Mouse (Mus musculus) forebrain, postnatal 0 days (tissue): ENCODE results near the gene Kcnip1. TPM values are rescaled to one million over a fixed set of nuclear protein-coding genes. Genes with fewer than 3 reads are reported as not detected.

ENCODE experiments used
- ATAC-seq: fragments of 200-750 bp; cut with Nextera tagmentation; 2 replicates; pipeline ENCODE4 v1.8.0; 2017; ENCODE audit warnings: mild to moderate bottlenecking, moderate library complexity
- DNase-seq: peaks from one replicate; pipeline ENCODE4 v3.0.0-alpha.2; 2015
- H3K27ac ChIP-seq: fragments of 300-500 bp; sonication (generic); 2 replicates; pipeline ENCODE4 v1.5.1; 2014; ENCODE audit warnings: low read depth, mild to moderate bottlenecking, antibody characterized with exemption, low read length, moderate library complexity, mixed read lengths
- H3K27me3 ChIP-seq: fragments of 300-500 bp; sonication (generic); 2 replicates; pipeline ENCODE4 v1.6.1; 2014; ENCODE audit warnings: mild to moderate bottlenecking, low read length, mixed read lengths; ENCODE audit not compliant: insufficient read depth
- H3K36me3 ChIP-seq: fragments of 300-500 bp; sonication (generic); 2 replicates; pipeline ENCODE4 v1.6.1; 2014; ENCODE audit warnings: mild to moderate bottlenecking, moderate library complexity; ENCODE audit not compliant: insufficient read depth
- H3K4me1 ChIP-seq: fragments of 300-500 bp; sonication (generic); 2 replicates; pipeline ENCODE4 v1.6.1; 2014; ENCODE audit warnings: antibody characterized with exemption; ENCODE audit not compliant: insufficient read depth
- H3K4me2 ChIP-seq: fragments of 300-500 bp; sonication (generic); 2 replicates; pipeline ENCODE4 v1.6.1; 2014; ENCODE audit warnings: low read depth, mild to moderate bottlenecking, moderate library complexity
- H3K4me3 ChIP-seq: fragments of 300-500 bp; sonication (generic); 2 replicates; pipeline ENCODE4 v1.5.1; 2014; ENCODE audit warnings: low read depth, low read length, mixed read lengths
- H3K9ac ChIP-seq: fragments of 300-500 bp; sonication (generic); 2 replicates; pipeline ENCODE4 v1.6.1; 2014; ENCODE audit warnings: mild to moderate bottlenecking
- H3K9me3 ChIP-seq: fragments of 300-500 bp; sonication (generic); 2 replicates; pipeline ENCODE4 v1.6.1; 2016; ENCODE audit warnings: low read length
- CTCF ChIP-seq: sonication (generic); IDR thresholded peaks from 2 replicates; pipeline ENCODE4 v1.5.1; 2016; ENCODE audit warnings: antibody characterized with exemption, control low read depth, low read depth
- WGBS: fragments of 180-500 bp; shearing (Covaris S2); extraction: QIAGEN DNeasy Blood & Tissue Kit; methylation state at CpG from one replicate; pipeline ENCODE4 v1.1.7; 2014; 5-methylcytosine and 5-hydroxymethylcytosine counted together
- polyA plus RNA-seq: library from polyadenylated mRNA; unstranded; fragments of >200 nt; fragmentation: Nextera tagmentation; extraction: Ambion mirVana; gene quantifications from 2 replicates; pipeline ENCODE4 v1.2.1, GENCODE M21; 2015
- total RNA-seq: library from RNA; depleted of rRNA; stranded (reverse); fragments of >200 nt; gene quantifications from 2 replicates; pipeline ENCODE4 v1.2.3, GENCODE M21; 2014

The Kcnip1 gene
- total and polyA plus RNA-seq, 2 experiments from 2014 or later: 91.0 to 92.6 TPM

DNA sequence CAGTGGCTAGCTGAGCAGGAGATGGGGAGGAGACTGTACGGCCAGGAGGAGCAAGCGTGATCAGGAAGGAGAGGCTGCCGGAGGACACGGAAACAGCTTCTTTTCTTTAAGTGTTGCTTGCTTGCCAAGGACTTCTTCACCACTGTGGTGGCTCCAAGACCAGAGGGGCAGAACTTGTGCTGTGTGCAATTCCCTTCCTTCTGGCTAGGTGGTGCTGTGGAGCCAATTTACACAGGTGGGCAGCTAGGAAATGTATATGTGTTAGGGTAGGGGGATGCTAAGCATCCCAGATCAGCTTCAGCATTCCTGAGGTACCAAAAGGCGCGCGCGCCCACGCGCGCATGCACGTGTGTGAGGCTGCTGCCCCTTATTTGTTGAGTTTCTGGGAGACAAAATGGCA, 243.5 kb downstream of the Kcnip1 start:
- no peak overlapping the region for H3K9ac ChIP-seq
- WGBS: 98% methylated on average over 12 of the region's 12 CpGs
- no peak overlapping the region for H3K4me2 ChIP-seq
- TF ChIP-seq CTCF: peak; percentile 52
- DNase-seq: no peak
- no peak overlapping the region for H3K4me3 ChIP-seq
- H3K9me3 ChIP-seq: no peaks in the 10 kb centered on the region
- no peaks in the 10 kb centered on the region for H3K36me3 ChIP-seq
- H3K4me1 ChIP-seq: no peaks in the 10 kb centered on the region
- no peaks in the 10 kb centered on the region for H3K27me3 ChIP-seq
- ATAC-seq: no peak
- no peak overlapping the region for H3K27ac ChIP-seq

DNA sequence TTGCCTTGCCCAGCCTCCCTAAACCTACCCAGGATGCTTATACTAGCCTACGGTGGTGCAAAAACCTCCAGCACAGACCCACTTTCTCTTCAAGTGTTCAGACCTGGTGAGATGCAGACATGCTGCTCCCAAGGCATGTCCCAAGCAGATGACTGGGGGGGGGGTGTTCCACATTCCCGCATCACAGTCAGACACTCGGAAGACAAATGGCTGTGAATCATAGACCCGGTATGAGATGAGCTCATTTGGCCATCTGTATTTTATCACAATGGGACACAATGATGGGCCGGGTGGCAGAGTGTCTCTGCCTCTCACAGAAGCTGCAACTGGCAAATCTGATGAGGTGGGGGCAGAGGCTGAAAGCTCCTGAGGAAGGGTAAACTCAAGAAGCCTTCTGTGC, 244.2 kb downstream of the Kcnip1 start:
- Histone ChIP-seq H3K4me1 (no peaks in the 10 kb centered on the region), H3K4me3 (no peak overlapping the region), H3K4me2 (no peak overlapping the region), H3K27ac (no peak overlapping the region), H3K27me3 (no peaks in the 10 kb centered on the region), H3K9me3 (no peaks in the 10 kb centered on the region), H3K9ac (no peak overlapping the region), H3K36me3 (no peaks in the 10 kb centered on the region)
- no peak for TF ChIP-seq CTCF
- 81% methylated on average over 5 of the region's 5 CpGs for WGBS
- ATAC-seq: no peak
- DNase-seq: no peak

DNA sequence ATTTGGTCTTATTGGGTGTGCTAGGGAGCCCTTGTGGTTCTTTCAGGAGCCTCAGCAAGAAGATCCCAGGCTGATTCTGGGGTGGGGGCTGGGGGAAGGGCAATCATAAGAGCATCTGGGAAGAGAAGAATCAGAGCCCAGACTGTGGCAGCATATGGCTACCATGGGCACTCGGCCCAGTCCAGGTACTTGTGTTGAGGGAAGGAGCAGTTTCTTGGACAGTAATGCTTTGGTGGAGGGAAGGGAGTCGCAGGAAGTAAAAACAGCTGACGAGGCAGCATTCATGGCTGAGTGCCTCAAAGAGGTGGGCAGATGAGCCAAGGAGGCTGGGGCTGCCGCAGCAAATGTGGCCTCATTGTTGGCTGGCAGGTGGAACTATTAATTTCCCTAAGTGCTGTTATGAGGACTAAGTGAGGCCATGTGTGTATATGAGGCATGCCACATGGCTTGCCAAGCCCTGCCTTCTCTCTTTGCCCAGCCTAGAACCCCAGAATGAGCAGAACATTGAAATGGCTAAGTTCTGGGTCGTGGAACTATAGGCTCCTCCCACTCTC, 245.5 kb downstream of the Kcnip1 start:
- Histone ChIP-seq H3K9me3 (no peaks in the 10 kb centered on the region), H3K27me3 (no peaks in the 10 kb centered on the region), H3K4me2 (no peak overlapping the region), H3K4me3 (no peak overlapping the region), H3K36me3 (no peaks in the 10 kb centered on the region), H3K4me1 (no peaks in the 10 kb centered on the region), H3K9ac (no peak overlapping the region), H3K27ac (no peak overlapping the region)
- peak; percentile 33 for DNase-seq
- 62% methylated on average over 5 of the region's 5 CpGs for WGBS
- no peak for TF ChIP-seq CTCF
- ATAC-seq: no peak

- 90% methylated on average over 3 of the region's 3 CpGs for WGBS
- Histone ChIP-seq H3K9me3 (no peaks in the 10 kb centered on the region), H3K9ac (no peak overlapping the region), H3K4me2 (no peak overlapping the region), H3K27me3 (no peaks in the 10 kb centered on the region), H3K4me1 (no peaks in the 10 kb centered on the region), H3K36me3 (no peaks in the 10 kb centered on the region), H3K4me3 (no peak overlapping the region), H3K27ac (no peak overlapping the region)
- DNase-seq (no peak), ATAC-seq (no peak)
- no peak for TF ChIP-seq CTCF
Measured at GRCm38 (mm10) chr11:33746402-33746801, 246.6 kb downstream of the Kcnip1 start.

DNA sequence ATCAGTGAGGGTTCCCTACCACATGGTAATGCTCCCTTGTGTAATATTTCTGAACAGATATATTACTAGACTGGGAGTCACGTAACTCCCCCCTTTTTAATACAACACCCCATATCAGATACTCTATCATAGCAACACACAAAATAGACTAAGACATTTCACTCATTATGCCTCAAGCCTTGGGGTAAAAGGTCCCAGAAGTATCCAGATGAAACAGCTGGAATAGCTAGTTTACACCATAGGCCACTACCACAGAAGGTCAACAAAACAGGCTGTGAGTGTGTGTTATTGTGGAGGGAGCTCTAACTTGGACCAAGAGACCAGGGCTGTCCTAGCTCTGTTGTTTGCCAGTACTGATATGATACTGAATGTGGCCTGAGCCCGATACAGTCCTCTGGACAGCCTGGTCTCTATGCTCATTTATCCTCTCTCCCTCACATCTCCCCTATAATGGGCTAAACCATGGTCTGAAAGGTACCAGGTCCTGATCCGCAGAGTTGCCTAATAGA, 247.1 kb downstream of the Kcnip1 start:
- Histone ChIP-seq H3K4me2 (no peak overlapping the region), H3K4me1 (no peaks in the 10 kb centered on the region), H3K27ac (no peak overlapping the region), H3K9ac (no peak overlapping the region), H3K9me3 (no peaks in the 10 kb centered on the region), H3K36me3 (no peaks in the 10 kb centered on the region), H3K27me3 (no peaks in the 10 kb centered on the region), H3K4me3 (no peak overlapping the region)
- ATAC-seq (no peak), DNase-seq (no peak)
- TF ChIP-seq CTCF: no peak
- 93% methylated on average over 3 of the region's 3 CpGs for WGBS

DNA sequence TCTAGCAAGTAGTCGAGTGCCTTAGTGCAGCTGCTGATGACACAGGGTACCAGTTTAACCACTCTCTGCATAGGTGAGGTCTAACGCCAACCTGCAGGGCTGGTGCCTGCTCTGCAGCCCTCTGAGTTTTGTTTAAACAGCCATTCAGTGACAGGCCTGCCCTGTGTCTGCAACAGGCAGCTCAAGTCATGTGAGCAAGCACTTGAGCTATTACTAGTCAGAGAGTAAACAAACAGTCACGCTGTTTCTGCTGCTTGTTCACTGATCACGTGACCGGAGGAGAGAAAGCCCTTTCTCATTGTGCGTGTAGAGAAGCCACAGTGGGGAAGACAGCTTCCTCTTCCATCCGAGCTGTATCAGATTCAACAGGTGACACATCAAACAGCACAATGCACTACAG, 248.5 kb downstream of the Kcnip1 start:
- TF ChIP-seq CTCF: no peak
- DNase-seq (no peak), ATAC-seq (peak; percentile 77)
- Histone ChIP-seq H3K27me3 (no peaks in the 10 kb centered on the region), H3K4me1 (no peaks in the 10 kb centered on the region), H3K9ac (no peak overlapping the region), H3K4me2 (no peak overlapping the region), H3K4me3 (no peak overlapping the region), H3K27ac (no peak overlapping the region), H3K9me3 (no peaks in the 10 kb centered on the region), H3K36me3 (no peaks in the 10 kb centered on the region)
- WGBS: 46% methylated on average over 7 of the region's 7 CpGs

GRCm38 (mm10) chr11:33740187-33740586, 252.8 kb downstream of the Kcnip1 start:
- no peak overlapping the region for H3K4me3 ChIP-seq
- H3K4me1 ChIP-seq: no peaks in the 10 kb centered on the region
- no peak for TF ChIP-seq CTCF
- DNase-seq (no peak), ATAC-seq (no peak)
- no peaks in the 10 kb centered on the region; the same call in 1 of the 2 replicates for H3K27me3 ChIP-seq
- H3K4me2 ChIP-seq: no peak overlapping the region
- H3K9ac ChIP-seq: no peak overlapping the region
- 82% methylated on average over 3 of the region's 3 CpGs for WGBS
- H3K9me3 ChIP-seq: no peaks in the 10 kb centered on the region
- no peaks in the 10 kb centered on the region for H3K36me3 ChIP-seq
- no peak overlapping the region for H3K27ac ChIP-seq
